Mouse (Mus musculus): ENCODE results near the gene Phf11c. TPM values are rescaled to one million over a fixed set of nuclear protein-coding genes. Genes with fewer than 3 reads are reported as not detected.
A peak's percentile ranks its signal among the peaks of the same experiment; 100 is the strongest.

Phf11c gene
- total and polyA plus RNA-seq, 3 experiments = 0.92 to 1.2 TPM; not detected in 1

GRCm38 (mm10) chr14:59370348-59371068 lies 24.7 kb downstream of the Phf11c start:
- peak overlapping the region; percentile 62 for H3K9ac ChIP-seq (ENCODE audit: control insufficient read depth, low read depth, low read length, poor library complexity, severe bottlenecking)
- H3K9me3 ChIP-seq (replicated peaks; ENCODE audit: insufficient read depth, low read length) = no peaks in the 10 kb centered on the region
- no peaks in the 10 kb centered on the region for H3K27me3 ChIP-seq (ENCODE audit: control insufficient read depth in 1 of 2, insufficient read depth in 2 of 2, low read length in 2 of 2)
- peak; percentile 90 for DNase-seq (ENCODE audit: low read depth, low spot score)
- no peaks in the 10 kb centered on the region for H3K79me2 ChIP-seq (ENCODE audit: control insufficient read depth, insufficient read depth, low read length, poor library complexity)
- H3K4me3 ChIP-seq (ENCODE audit: control insufficient read depth in 1 of 2, insufficient read depth in 1 of 2, low read depth in 2 of 2, low read length in 2 of 2) = peak overlapping the region; percentile 43 to 53
- peak overlapping the region; percentile 90 for H3K27ac ChIP-seq (ENCODE audit: control insufficient read depth, low read depth, low read length)
- peaks cover 0 to 12% of the 10 kb centered on the region in 2 experiments; a peak in 2 of 4 replicates for H3K36me3 ChIP-seq (ENCODE audit: control insufficient read depth in 1 of 2, insufficient read depth in 2 of 2, low read length in 2 of 2)
- peaks cover 0 to 11% of the 10 kb centered on the region in 2 experiments; a peak in 1 of 4 replicates for H3K4me1 ChIP-seq (ENCODE audit: control insufficient read depth in 1 of 2, insufficient read depth in 2 of 2, low read length in 2 of 2)
- TF ChIP-seq SMC3 (IDR thresholded peaks at IDR 0.05; ENCODE audit: low read depth, low read length) = no peak
- TF ChIP-seq RCOR1 (IDR thresholded peaks at IDR 0.05; ENCODE audit: low read depth, low read length) = no peak
- TF ChIP-seq E2F4 (IDR thresholded peaks at IDR 0.05; ENCODE audit: borderline replicate concordance, low read depth, low read length) = peak; percentile 93
- TF ChIP-seq POLR2AphosphoS2 (IDR thresholded peaks at IDR 0.05; ENCODE audit: low read length) = no peak
- TF ChIP-seq BHLHE40 (IDR thresholded peaks at IDR 0.05; ENCODE audit: borderline replicate concordance, low read depth, low read length) = no peak; the same call in 1 of the 2 replicates
- peak; percentile 74 for TF ChIP-seq TCF12 (IDR thresholded peaks at IDR 0.05; ENCODE audit: low read depth, low read length)
- TF ChIP-seq TAL1 (IDR thresholded peaks at IDR 0.05; ENCODE audit: low read length) = peak; percentile 62
- 0 out of 2 replicates have a peak, but pooled peaks have one; percentile 11 for TF ChIP-seq MYB (IDR thresholded peaks at IDR 0.05; ENCODE audit: low read depth, low read length)
- TF ChIP-seq HCFC1 (IDR thresholded peaks at IDR 0.05; ENCODE audit: low read depth, low read length) = peak; percentile 25; the same call in 1 of the 2 replicates
- TF ChIP-seq ELF1 (IDR thresholded peaks at IDR 0.05; ENCODE audit: low read depth, low read length) = no peak
- TF ChIP-seq USF1 (IDR thresholded peaks at IDR 0.05; ENCODE audit: low read depth, low read length) = no peak
- peak in 1 of 2 experiments; percentile 43; a peak in 1 of 4 replicates for TF ChIP-seq POLR2A (IDR thresholded peaks at IDR 0.05; ENCODE audit: control insufficient read depth in 1 of 2, insufficient read depth in 1 of 2, low read depth in 1 of 2, low read length in 2 of 2, poor library complexity in 1 of 2)
- no peak for TF ChIP-seq TBP (IDR thresholded peaks at IDR 0.05; ENCODE audit: low read depth, low read length)
- peak; percentile 69 for TF ChIP-seq MXI1 (IDR thresholded peaks at IDR 0.05; ENCODE audit: low read depth, low read length)
- no peak for TF ChIP-seq GABPA (IDR thresholded peaks at IDR 0.05; ENCODE audit: low read depth, low read length)
- TF ChIP-seq RAD21 (IDR thresholded peaks at IDR 0.05; ENCODE audit: low read depth, low read length) = no peak
- TF ChIP-seq ETS1 (IDR thresholded peaks at IDR 0.05; ENCODE audit: low read depth, low read length) = peak; percentile 47; the same call in 1 of the 2 replicates
- no peak for TF ChIP-seq ZMIZ1 (IDR thresholded peaks at IDR 0.05; ENCODE audit: low read depth, low read length)
- peak; percentile 59 for TF ChIP-seq SIN3A (IDR thresholded peaks at IDR 0.05; ENCODE audit: low read length)
- no peak for TF ChIP-seq POLR2AphosphoS5 (IDR thresholded peaks at IDR 0.05; ENCODE audit: borderline replicate concordance, low read depth, low read length)
- no peak for TF ChIP-seq ZNF384 (IDR thresholded peaks at IDR 0.05; ENCODE audit: low read depth, low read length)
- no peak for TF ChIP-seq ZKSCAN1 (IDR thresholded peaks at IDR 0.05; ENCODE audit: low read depth, low read length)
- peak; percentile 61 for TF ChIP-seq MAX (IDR thresholded peaks at IDR 0.05; ENCODE audit: low read length)
- no peak for TF ChIP-seq NRF1 (IDR thresholded peaks at IDR 0.05; ENCODE audit: insufficient read depth, low read depth, low read length, poor library complexity, severe bottlenecking)
- TF ChIP-seq USF2 (IDR thresholded peaks at IDR 0.05; ENCODE audit: borderline replicate concordance in 1 of 2, insufficient read depth in 1 of 2, low read depth in 1 of 2, low read length in 2 of 2) = no peak
- TF ChIP-seq EP300 (IDR thresholded peaks at IDR 0.05; ENCODE audit: low read depth in 1 of 2, low read length in 2 of 2) = peak; percentile 64 to 74
- no peak for TF ChIP-seq UBTF (IDR thresholded peaks at IDR 0.05; ENCODE audit: borderline replicate concordance, insufficient read depth, low read depth, low read length)
- no peak for TF ChIP-seq MAFK (IDR thresholded peaks at IDR 0.05; ENCODE audit: borderline replicate concordance, low read depth, low read length)
- no peak for TF ChIP-seq ZC3H11A (IDR thresholded peaks at IDR 0.05; ENCODE audit: low read depth, low read length)
- 0 out of 2 replicates have a peak, but pooled peaks have one; percentile 11 for TF ChIP-seq MYC (IDR thresholded peaks at IDR 0.05; ENCODE audit: low read depth, low read length)
- no peak for TF ChIP-seq KAT2A (conservative IDR thresholded peaks at IDR 0.05; ENCODE audit: low read depth, low read length)
- no peak for TF ChIP-seq MEF2A (IDR thresholded peaks at IDR 0.05; ENCODE audit: extremely low read depth, insufficient replicate concordance, low read depth, low read length, poor library complexity, severe bottlenecking)
- no peak for TF ChIP-seq JUND (IDR thresholded peaks at IDR 0.05; ENCODE audit: low read depth, low read length)
- TF ChIP-seq CHD1 (IDR thresholded peaks at IDR 0.05; ENCODE audit: low read depth, low read length) = no peak
- TF ChIP-seq CTCF (IDR thresholded peaks at IDR 0.05 in 2 of 3, conservative IDR thresholded peaks at IDR 0.05 in 1 of 3; ENCODE audit: control insufficient read depth in 1 of 3, insufficient read depth in 1 of 3, low read depth in 2 of 3, low read length in 3 of 3, poor library complexity in 1 of 3, severe bottlenecking in 1 of 3) = no peak
